Mouse (Mus musculus): Measurements from ENCODE around the gene Glp2r. TPM values are rescaled to one million over a fixed set of nuclear protein-coding genes. Genes with fewer than 3 reads are reported as not detected.

Gene Glp2r
- total RNA-seq, 2 experiments from 2014 or later = 0.13 to 0.37 TPM

DNA sequence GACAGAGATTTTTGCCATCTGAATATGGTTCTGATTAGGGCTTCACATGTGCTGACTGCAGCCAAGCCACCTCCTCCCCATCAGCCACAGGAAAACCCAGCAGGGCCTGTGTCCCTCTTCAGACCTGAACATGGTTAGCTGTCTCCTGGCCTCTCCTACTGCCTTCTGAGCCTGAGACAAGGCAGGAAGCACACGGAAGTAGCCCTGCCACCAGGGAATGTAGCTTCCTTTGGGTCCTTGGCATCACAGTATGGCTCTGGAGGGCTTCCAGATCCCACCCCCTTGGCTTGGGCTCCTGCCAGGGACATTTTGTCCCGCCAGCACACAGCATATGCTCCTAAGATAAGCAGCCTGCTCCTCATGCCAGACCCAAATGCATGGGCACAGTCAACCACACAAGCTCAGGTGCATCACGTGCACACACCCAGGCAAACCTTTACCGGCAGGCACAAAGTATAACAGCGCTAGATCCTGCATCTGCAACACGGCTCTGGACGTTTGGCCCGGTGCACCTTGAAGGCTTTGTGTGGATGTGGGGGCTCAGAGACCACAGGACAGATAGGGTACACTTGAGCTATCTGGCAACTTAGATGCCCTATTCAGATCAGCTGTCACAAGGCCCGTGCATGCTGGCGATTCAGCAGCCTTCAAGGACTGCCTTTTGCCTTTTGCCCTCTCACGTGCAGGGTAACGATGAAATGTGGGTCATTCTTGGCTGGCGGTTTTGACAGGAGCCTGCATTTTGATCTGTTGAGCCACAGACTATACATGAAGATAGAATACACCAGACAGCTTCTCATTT lies 103.2 kb downstream of the Glp2r start:
- DNase-seq = peak; percentile 54 to 63
- intact Hi-C loops (cut with DNase I) = no loop called here

GRCm38 (mm10) chr11:67666129-67666528 lies 104.8 kb downstream of the Glp2r start:
- intact Hi-C loops (cut with DNase I) = no loop called here
- no peak for DNase-seq

- no peak for DNase-seq
- intact Hi-C loops (cut with DNase I) = no loop called here
Measured at GRCm38 (mm10) chr11:67664918-67665317, 106.0 kb downstream of the Glp2r start.

- intact Hi-C loops (cut with DNase I) = no loop called here
Measured at GRCm38 (mm10) chr11:67664261-67664660, 106.7 kb downstream of the Glp2r start.

DNA sequence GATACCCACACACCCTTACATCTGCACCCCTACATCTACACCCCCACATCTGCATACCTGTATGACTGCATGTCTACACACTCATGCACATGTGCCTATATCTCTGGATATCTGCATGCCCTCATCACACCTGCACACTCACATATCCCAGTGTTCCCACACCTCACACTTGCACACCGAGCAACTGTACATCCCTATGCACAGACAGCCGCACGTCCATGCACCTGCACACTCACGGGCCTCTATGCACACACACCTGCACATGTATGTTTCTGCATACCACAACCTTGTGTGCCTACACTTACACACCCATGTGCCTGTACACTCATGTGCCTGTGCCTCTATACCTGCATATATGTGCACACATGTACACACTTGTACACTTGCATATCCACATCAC lies 107.5 kb downstream of the Glp2r start:
- intact Hi-C loops (cut with DNase I) = no loop called here
- no peak for DNase-seq

More at GRCm38 (mm10) chr11:67664261-67664660, 106.7 kb downstream of the Glp2r start:
- no peak for DNase-seq

- intact Hi-C loops (cut with DNase I) = no loop called here
- no peak for DNase-seq
Measured at GRCm38 (mm10) chr11:67661465-67661864, 109.5 kb downstream of the Glp2r start.

DNA sequence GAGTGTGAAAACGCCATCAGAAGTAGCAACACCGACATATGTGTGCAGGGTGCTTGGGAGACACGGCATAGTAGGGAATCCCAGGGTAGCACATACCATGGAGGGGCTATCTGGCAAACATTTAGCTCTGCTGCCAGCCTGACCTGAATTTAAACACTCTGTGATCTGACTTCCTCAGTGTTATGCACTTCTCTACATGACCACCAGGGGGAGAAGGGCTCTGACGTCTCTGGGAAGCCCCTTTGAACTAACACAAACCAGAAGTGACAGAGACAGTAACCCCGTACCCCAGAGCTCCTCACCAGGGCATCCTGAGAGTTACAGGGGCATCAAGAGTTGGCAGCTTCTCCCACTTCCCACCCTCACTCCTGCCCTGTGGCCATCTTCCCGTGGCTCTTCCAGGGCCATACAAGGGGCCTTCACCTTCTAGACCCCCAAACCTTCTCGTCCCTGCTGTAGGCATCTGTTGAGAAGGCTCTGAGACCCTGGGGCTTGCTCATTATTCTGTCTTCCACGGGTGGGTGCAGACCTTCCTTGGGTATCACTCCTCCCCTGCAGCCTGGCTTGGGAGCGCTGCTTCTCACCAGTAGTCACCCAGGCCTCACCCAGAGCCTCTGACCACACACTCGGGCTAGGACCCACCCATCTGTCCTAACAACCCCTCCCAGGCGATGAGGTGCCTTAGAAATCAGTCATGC lies 113.1 kb downstream of the Glp2r start:
- no peak for DNase-seq
- intact Hi-C loops (cut with DNase I) = loop anchor here (2.0 kb wide), 1 partner anchor 17 kb away; no protein-coding TSS in a partner anchor

GRCm38 (mm10) chr11:67656811-67657210 lies 114.1 kb downstream of the Glp2r start:
- no peak for DNase-seq
- intact Hi-C loops (cut with DNase I) = loop anchor here (2.0 kb wide), 1 partner anchor 18 kb away; no protein-coding TSS in a partner anchor

DNA sequence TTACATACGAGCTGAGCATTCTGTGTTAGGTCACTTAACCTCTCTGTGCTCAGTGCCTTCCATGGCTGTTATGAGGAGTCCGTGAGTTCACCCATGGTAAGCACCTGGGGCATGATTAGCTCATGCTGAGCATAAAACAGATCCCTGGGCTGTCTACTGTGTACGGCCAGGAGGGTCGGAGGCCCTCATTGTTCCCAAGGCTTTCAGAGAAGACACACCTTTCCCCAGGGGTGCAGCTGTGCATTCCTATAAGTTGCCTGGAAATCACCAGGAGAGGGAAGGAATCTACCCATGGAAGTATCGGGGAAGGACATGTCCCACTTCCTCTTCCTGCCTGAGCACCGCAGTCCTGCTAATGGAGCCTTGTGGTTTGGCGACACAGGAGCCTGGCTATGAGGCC lies 114.6 kb downstream of the Glp2r start:
- DNase-seq = no peak
- intact Hi-C loops (cut with DNase I) = loop anchor here (2.0 kb wide), 1 partner anchor 18 kb away; no protein-coding TSS in a partner anchor

- DNase-seq = peak; percentile 45 to 46
- intact Hi-C loops (cut with DNase I) = no loop called here
Measured at GRCm38 (mm10) chr11:67655236-67655959, 115.6 kb downstream of the Glp2r start.

DNA sequence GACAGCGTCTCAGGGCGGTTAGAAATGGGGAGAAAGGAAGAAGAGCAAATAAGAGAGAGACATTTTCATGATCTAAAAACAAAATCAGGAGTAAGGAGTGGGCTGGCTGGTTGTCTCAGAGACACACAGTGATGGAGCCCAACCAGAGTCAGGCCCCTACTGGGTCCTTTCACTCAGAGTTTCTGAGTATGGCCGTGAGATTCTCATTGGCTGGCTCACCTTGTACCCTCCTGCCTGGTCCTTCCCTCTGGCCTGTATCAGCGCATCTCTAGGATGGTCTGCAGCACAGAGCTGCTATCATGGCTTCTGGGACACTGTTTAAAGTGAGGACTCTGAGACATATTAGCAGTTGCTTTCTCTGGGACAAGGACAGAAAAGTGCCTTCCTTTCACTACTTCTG lies 116.4 kb downstream of the Glp2r start:
- no peak for DNase-seq
- intact Hi-C loops (cut with DNase I) = no loop called here

DNA sequence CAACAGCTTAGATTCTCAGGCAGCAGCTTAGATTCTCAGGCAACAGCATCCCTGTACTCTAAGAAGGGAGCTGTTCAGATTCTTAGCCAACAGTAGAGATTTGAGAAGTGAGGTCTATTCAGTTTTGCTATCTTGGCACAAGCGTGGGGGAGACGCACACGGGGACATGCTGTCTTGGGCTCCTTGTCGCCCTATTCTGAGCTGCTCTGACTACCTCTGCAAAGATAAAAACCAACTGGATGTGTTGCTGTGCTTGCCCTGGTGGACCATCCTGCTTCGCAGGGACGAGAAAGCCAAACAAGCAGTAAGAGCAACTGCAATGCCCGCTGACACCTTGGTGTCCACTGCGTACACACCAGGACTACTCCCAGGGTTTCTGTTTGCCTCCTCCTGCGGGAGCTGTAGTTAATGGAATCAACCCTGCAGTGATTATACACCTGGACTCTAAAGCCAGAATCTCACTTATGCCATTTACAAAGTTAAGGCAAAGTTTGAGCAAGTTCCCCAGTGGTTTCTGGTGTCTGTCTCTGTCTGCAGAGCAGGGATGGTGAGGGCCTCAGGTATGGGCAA lies 117.3 kb downstream of the Glp2r start:
- intact Hi-C loops (cut with DNase I) = no loop called here
- DNase-seq = no peak

GRCm38 (mm10) chr11:67652893-67653255 lies 118.1 kb downstream of the Glp2r start:
- DNase-seq = no peak
- intact Hi-C loops (cut with DNase I) = no loop called here

DNA sequence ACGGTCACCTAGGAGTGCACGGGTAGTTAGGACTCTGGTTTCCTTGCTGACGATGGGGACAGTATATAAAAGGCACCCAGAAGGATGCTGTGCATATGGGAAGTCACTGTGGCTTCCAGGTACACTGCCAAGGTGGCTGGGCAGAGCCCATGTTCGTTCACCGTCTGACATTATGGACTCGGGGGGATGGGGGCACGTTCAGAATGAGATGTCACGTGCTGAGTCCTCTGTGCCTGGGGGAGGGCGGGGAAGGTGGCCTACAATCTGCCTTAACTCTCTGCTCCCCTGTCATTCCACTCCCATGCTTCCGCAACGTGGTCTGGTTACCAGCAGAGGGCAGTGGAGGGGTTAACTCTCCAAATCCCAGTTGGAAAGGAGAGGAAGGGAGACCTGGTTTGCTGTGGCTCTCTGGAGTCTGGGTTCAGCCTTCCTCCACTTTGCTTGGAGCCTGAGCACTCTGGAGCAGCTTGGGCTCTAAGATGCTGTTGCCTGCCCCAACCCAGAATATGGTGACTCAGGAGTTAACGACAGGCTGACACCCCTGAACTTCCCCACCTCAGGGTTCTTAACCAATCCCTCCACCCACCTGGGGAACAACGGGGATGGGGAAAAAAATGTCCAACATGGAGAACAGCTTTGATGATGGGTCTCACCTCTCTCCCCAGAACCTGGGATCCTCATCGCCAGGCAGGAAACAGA lies 118.6 kb downstream of the Glp2r start:
- intact Hi-C loops (cut with DNase I) = no loop called here
- no peak for DNase-seq

DNA sequence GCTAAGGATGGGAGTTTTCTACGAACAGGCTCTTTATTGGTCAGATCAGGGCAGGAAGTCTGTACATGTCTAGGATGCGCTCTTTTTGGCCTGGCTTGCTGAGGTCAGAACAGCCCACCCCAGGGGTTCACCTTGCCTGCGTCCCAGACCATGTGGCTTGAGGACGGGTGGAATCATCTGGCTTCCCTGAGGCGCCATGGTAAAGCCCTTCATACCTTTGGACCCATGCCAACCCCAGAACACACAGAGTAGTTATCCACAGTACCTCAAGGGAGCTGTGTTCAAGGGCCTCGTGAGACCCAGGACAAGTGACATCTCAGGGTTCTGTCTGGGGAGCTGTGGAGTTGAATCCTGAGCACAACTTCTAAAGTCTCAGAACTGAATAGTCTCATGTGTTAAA lies 119.2 kb downstream of the Glp2r start:
- intact Hi-C loops (cut with DNase I) = no loop called here
- DNase-seq = no peak

GRCm38 (mm10) chr11:67649971-67650707 lies 120.8 kb downstream of the Glp2r start:
- intact Hi-C loops (cut with DNase I) = loop anchor here (5.0 to 10.0 kb wide), 3 partner anchors 133 to 223 kb away; partner anchors contain the start of gene Gas7
- DNase-seq = no peak

- peak in 1 of 2 experiments; percentile 31 for DNase-seq
- intact Hi-C loops (cut with DNase I) = loop anchor here (5.0 to 10.0 kb wide), 3 partner anchors 132 to 222 kb away; partner anchors contain the start of gene Gas7
Measured at GRCm38 (mm10) chr11:67648651-67649407, 122.1 kb downstream of the Glp2r start.

- DNase-seq = peak; percentile 56 to 70
- intact Hi-C loops (cut with DNase I) = loop anchor here (2.0 to 10.0 kb wide), 5 partner anchors 73 to 271 kb away; partner anchors contain the start of gene Gas7
Measured at GRCm38 (mm10) chr11:67647745-67648144, 123.2 kb downstream of the Glp2r start.

Measured in gastrocnemius, postnatal 36 days (tissue).